ENCODE assay signal across 35 mouse cellular contexts in genomic region chr13:92594907-92595306, GRCm38 (mm10). TPM values are rescaled to one million over a fixed set of nuclear protein-coding genes. Genes with fewer than 3 reads are reported as not detected.
DNase-seq lines count a peak whose midpoint lies in the region; ATAC-seq and TF ChIP-seq lines count a peak whose summit lies in the region.
"Had no signal": no experiment of that assay in that cellular context is flagged by ENCODE, and none has a peak within 500 bp of the region (broad histone marks: within the 10 kb centered on the region; RNA-seq: fewer than 3 reads in every experiment).

No protein-coding gene starts in this region.

- H3K36me3 ChIP-seq in liver, embryonic 12.5 days: no peaks in the 10 kb centered on the region
- no peaks in the 10 kb centered on the region for H3K36me3 ChIP-seq in liver, postnatal 0 days (replicated peaks; ENCODE audit: insufficient read depth, low read length)
- H3K36me3 ChIP-seq in neural tube, embryonic 13.5 days: no peaks in the 10 kb centered on the region
- H3K36me3 ChIP-seq: embryonic facial prominence, embryonic 13.5 days; heart, embryonic 13.5 days; kidney, embryonic 15.5 days; midbrain, embryonic 12.5 days had no signal

- peak; percentile 71 for DNase-seq in heart, adult 11 months
- DNase-seq in heart, adult 9 months (ENCODE audit: low spot score in 2 of 2): no peak
- DNase-seq in liver, postnatal 0 days: no peak
- no peak for DNase-seq in neural tube, embryonic 10.5 days (ENCODE audit: extremely low spot score, low spot score)
- DNase-seq in adrenal gland, postnatal 10 days: no peak
- DNase-seq: adrenal gland, postnatal 25 days; cerebellum, adult 11-12 months; cerebellum, adult 9-11 months; gastrocnemius, adult 2 months; gastrocnemius, postnatal 36 days; heart, adult 2 months; heart, postnatal 10 days; kidney, adult 11 months; kidney, postnatal 25 days; right cerebral cortex, postnatal 4 days; thymus, adult 2 months; thymus, postnatal 36 days had no signal

- no peak for ATAC-seq in liver, embryonic 12.5 days
- no peak for ATAC-seq in liver, postnatal 0 days
- no peak for ATAC-seq in neural tube, embryonic 13.5 days (ENCODE audit: low read depth)
- ATAC-seq: CD4-positive, CD25-positive, alpha-beta regulatory T cell, adult 4 months had no signal

- peak overlapping the region; percentile 97 for H3K27ac ChIP-seq in liver, embryonic 12.5 days
- no peak overlapping the region for H3K27ac ChIP-seq in liver, postnatal 0 days (ENCODE audit: low read depth)
- peak overlapping the region; percentile 56; the same call in 1 of the 2 replicates for H3K27ac ChIP-seq in neural tube, embryonic 13.5 days (replicated peaks)
- H3K27ac ChIP-seq: embryonic facial prominence, embryonic 13.5 days; gastrocnemius, adult 2 months; heart, adult 2 months; stomach, postnatal 0 days had no signal

- TF ChIP-seq CTCF in liver, postnatal 0 days (IDR thresholded peaks at IDR 0.05; ENCODE audit: low read depth): no peak

- WGBS in liver, embryonic 12.5 days (ENCODE audit: insufficient replicate concordance): 55% methylated on average over 3 of the region's 3 CpGs
- WGBS in liver, postnatal 0 days (ENCODE audit: insufficient replicate concordance): 70% methylated on average over 3 of the region's 3 CpGs
- WGBS in neural tube, embryonic 13.5 days: 83% methylated on average over 3 of the region's 3 CpGs

- peak overlapping the region; percentile 66 for H3K4me2 ChIP-seq in liver, embryonic 12.5 days
- H3K4me2 ChIP-seq in liver, postnatal 0 days (ENCODE audit: low read depth, low read length): no peak overlapping the region
- no peak overlapping the region for H3K4me2 ChIP-seq in neural tube, embryonic 13.5 days
- H3K4me2 ChIP-seq: embryonic facial prominence, embryonic 13.5 days; heart, embryonic 13.5 days; kidney, embryonic 15.5 days; midbrain, embryonic 12.5 days had no signal

- no peaks in the 10 kb centered on the region for H3K9me3 ChIP-seq in liver, embryonic 12.5 days (replicated peaks)
- no peaks in the 10 kb centered on the region for H3K9me3 ChIP-seq in liver, postnatal 0 days (ENCODE audit: low read length)
- H3K9me3 ChIP-seq in neural tube, embryonic 13.5 days: no peaks in the 10 kb centered on the region
- H3K9me3 ChIP-seq: embryonic facial prominence, embryonic 13.5 days; heart, embryonic 13.5 days; kidney, embryonic 15.5 days; midbrain, embryonic 12.5 days had no signal

- TF ChIP-seq EP300 in liver, postnatal 0 days (IDR thresholded peaks at IDR 0.05; ENCODE audit: low read depth): no peak

- peak overlapping the region; percentile 55 for H3K9ac ChIP-seq in liver, embryonic 12.5 days
- H3K9ac ChIP-seq in liver, postnatal 0 days (replicated peaks): no peak overlapping the region
- H3K9ac ChIP-seq in neural tube, embryonic 13.5 days: no peak overlapping the region
- H3K9ac ChIP-seq: embryonic facial prominence, embryonic 13.5 days; heart, embryonic 13.5 days; kidney, embryonic 15.5 days; midbrain, embryonic 12.5 days had no signal

- no peaks in the 10 kb centered on the region for H3K27me3 ChIP-seq in liver, embryonic 12.5 days (replicated peaks)
- H3K27me3 ChIP-seq in liver, postnatal 0 days (ENCODE audit: insufficient read depth, low read length): no peaks in the 10 kb centered on the region
- no peaks in the 10 kb centered on the region for H3K27me3 ChIP-seq in neural tube, embryonic 13.5 days
- H3K27me3 ChIP-seq: embryonic facial prominence, embryonic 13.5 days; heart, embryonic 13.5 days; kidney, embryonic 15.5 days; midbrain, embryonic 12.5 days had no signal

- H3K4me1 ChIP-seq in liver, embryonic 12.5 days: peaks cover 80% of the 10 kb centered on the region
- H3K4me1 ChIP-seq in liver, postnatal 0 days (ENCODE audit: insufficient read depth): peaks cover 20% of the 10 kb centered on the region
- H3K4me1 ChIP-seq in neural tube, embryonic 13.5 days (replicated peaks): peaks cover 31% of the 10 kb centered on the region
- H3K4me1 ChIP-seq: embryonic facial prominence, embryonic 13.5 days had no signal

- H3K4me3 ChIP-seq in liver, embryonic 12.5 days: no peak overlapping the region
- no peak overlapping the region for H3K4me3 ChIP-seq in liver, postnatal 0 days (ENCODE audit: low read depth, low read length)
- no peak overlapping the region for H3K4me3 ChIP-seq in neural tube, embryonic 13.5 days
- H3K4me3 ChIP-seq: embryonic facial prominence, embryonic 13.5 days; gastrocnemius, adult 2 months; heart, adult 2 months; heart, embryonic 13.5 days; kidney, embryonic 15.5 days; midbrain, embryonic 12.5 days had no signal

RNA-seq across cellular contexts. Expression of gene Serinc5, which starts 16.0 kb away (rescaled TPM):
- polyA plus RNA-seq in liver, embryonic 12.5 days (2016; fragmentation: Nextera tagmentation; extraction: Ambion mirVana): 26.7 and 27.6 TPM in 2 replicates
- polyA plus RNA-seq in liver, postnatal 0 days (2015; fragmentation: Nextera tagmentation; extraction: Ambion mirVana): 9.3 and 12.2 TPM in 2 replicates
- 19.9 and 20.8 TPM in 2 replicates for polyA plus RNA-seq in neural tube, embryonic 13.5 days (2015; fragmentation: Nextera tagmentation; extraction: Ambion mirVana)
- total RNA-seq in adrenal gland, postnatal 10 days (2021): 10 to 100 TPM; 47.6 to 50.4 TPM

RNA-seq across cellular contexts. Expression of gene Spz1, which starts 18.9 kb away (rescaled TPM):
- polyA plus RNA-seq in liver, embryonic 12.5 days (2016; fragmentation: Nextera tagmentation; extraction: Ambion mirVana): not detected in 2 replicates
- polyA plus RNA-seq in liver, postnatal 0 days (2015; fragmentation: Nextera tagmentation; extraction: Ambion mirVana): not detected in 2 replicates
- not detected in 2 replicates for polyA plus RNA-seq in neural tube, embryonic 13.5 days (2015; fragmentation: Nextera tagmentation; extraction: Ambion mirVana)
- not detected for total RNA-seq in adrenal gland, postnatal 10 days (2021)
- total RNA-seq: adrenal gland, postnatal 25 days; gastrocnemius, adult 2 months; gastrocnemius, postnatal 36 days; heart, adult 2 months; heart, postnatal 10 days; hematopoietic stem cell, adult 5-6 weeks; layer of hippocampus, adult 18-20 months; layer of hippocampus, postnatal 10 days; left cerebral cortex, adult 18-20 months; left cerebral cortex, postnatal 14 days; liver, adult 2 months; megakaryocyte progenitor cell, adult 5-6 weeks had no signal
- polyA plus RNA-seq: CD4-positive, CD25-positive, alpha-beta regulatory T cell, adult 4 months; embryonic facial prominence, embryonic 13.5 days; forebrain, embryonic 16.5 days; heart, embryonic 13.5 days; kidney, embryonic 15.5 days; limb, embryonic 11.5 days; liver, adult 2 months; midbrain, embryonic 12.5 days; spleen, adult 2 months; stomach, postnatal 0 days had no signal
